Mouse (Mus musculus): Measurements from ENCODE around the gene Myom1. TPM values are rescaled to one million over a fixed set of nuclear protein-coding genes. Genes with fewer than 3 reads are reported as not detected.

Gene Myom1
- polyA plus RNA-seq, 1 experiment from 2014 or later, result 1.3 TPM

DNA sequence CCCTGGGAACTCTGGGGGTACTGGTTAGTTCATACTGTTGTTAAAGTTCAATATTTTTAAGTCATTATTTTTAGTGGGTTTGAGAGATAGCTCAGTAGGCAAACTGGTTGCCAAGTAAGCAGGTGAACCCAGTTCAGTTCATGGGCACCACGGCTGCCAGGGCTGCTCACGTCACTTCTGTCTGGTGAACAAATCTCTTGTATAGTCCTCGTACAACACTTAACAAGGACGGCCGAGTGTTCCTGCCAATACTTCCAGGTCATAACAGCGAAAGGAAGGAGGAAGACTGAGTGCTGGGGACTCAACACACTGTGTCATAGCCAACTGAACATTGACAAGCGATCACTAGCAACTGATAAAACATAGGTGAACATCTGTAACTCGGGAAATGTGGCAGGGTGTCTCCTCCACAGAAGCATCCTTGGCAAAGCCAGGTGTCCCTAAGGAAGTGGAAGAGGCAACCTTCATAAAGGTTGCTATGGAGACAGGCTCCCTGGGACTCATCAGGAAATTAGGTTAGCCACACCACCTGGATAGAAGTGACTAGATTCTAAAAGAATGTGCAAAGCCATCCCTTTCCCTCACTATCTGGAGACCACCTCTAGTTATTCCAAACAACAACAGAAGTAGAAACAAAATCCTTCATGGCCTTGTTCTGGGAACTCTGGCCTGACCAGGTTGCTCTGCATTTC lies 52.9 kb downstream of the Myom1 start:
- no peaks in the 10 kb centered on the region for H3K27me3 ChIP-seq (replicated peaks)
- no peak overlapping the region for H3K4me3 ChIP-seq
- H3K9ac ChIP-seq, result no peak overlapping the region
- no peaks in the 10 kb centered on the region for H3K36me3 ChIP-seq (replicated peaks)
- H3K4me1 ChIP-seq, result no peaks in the 10 kb centered on the region
- ATAC-seq (replicated peaks), result no peak
- H3K9me3 ChIP-seq, result no peaks in the 10 kb centered on the region
- H3K27ac ChIP-seq, result no peak overlapping the region
- WGBS, result 81% methylated on average over 8 of the region's 8 CpGs
- no peak overlapping the region for H3K4me2 ChIP-seq

DNA sequence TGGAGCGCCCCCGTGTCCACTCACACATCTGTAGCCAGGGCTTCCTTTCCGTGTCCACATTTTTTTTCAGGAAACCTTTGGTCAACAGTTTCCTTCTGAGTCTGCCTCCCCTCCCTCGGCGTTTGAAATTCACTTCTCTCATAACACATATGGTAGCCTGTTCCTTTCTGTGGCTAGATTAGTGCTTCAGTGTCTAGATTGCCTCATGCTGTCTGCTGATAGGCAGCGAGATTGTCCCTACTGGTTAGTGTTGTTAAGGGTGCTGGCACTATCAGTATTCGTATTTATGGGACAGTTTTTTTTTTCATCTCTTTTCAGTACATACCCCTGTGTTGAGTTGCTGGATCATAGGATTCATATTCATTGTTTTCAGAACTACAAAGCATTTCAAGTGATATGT lies 54.0 kb downstream of the Myom1 start:
- no peak overlapping the region for H3K9ac ChIP-seq
- H3K4me2 ChIP-seq, result no peak overlapping the region
- H3K27me3 ChIP-seq (replicated peaks), result no peaks in the 10 kb centered on the region
- no peak for ATAC-seq (replicated peaks)
- no peak overlapping the region for H3K27ac ChIP-seq
- no peak overlapping the region for H3K4me3 ChIP-seq
- WGBS, result 78% methylated on average over 7 of the region's 7 CpGs
- H3K4me1 ChIP-seq, result no peaks in the 10 kb centered on the region
- no peaks in the 10 kb centered on the region for H3K36me3 ChIP-seq (replicated peaks)
- no peaks in the 10 kb centered on the region for H3K9me3 ChIP-seq

DNA sequence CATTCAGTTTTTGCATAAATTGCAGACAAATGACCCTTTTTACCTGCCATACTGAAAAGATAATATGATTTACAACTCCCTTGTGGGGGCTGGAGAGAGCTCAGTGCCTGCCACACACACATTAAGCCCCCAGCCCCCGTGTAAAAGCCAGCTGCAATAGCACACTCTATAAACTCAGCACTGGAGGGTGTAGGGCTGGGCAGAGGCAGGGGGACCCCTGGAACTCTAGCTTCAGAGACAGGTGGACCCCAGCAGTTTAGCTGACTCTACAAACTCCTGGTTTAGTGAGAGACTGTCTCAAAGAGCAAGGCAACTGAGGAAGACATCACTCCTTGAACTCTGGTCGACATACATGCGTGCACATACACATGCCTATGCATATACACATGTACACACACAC lies 55.3 kb downstream of the Myom1 start:
- 79% methylated on average over 3 of the region's 3 CpGs for WGBS
- Histone ChIP-seq H3K27ac (no peak overlapping the region), H3K4me1 (no peaks in the 10 kb centered on the region), H3K4me2 (no peak overlapping the region), H3K27me3 (replicated peaks) (no peaks in the 10 kb centered on the region), H3K9ac (no peak overlapping the region), H3K36me3 (replicated peaks) (no peaks in the 10 kb centered on the region), H3K9me3 (no peaks in the 10 kb centered on the region), H3K4me3 (no peak overlapping the region)
- no peak for ATAC-seq (replicated peaks)

DNA sequence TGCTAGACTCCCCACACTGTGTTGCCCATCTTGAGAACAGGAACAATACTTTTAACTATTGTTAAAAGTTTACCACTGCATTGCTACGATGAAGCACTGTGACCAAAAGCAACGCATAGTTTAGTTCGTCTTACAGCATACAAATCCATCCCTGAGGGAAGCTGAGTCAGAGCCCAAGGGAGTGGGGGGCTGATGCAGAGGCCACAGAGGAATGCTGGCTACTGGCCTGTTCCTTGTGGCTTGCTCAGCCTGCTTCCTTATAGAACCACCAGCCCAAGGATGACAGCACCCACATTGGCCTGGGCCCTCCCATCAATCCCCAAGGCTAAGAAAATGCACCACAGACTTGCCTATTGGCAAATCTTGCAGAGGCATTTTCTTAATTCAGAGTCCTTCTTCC lies 56.8 kb downstream of the Myom1 start:
- Histone ChIP-seq H3K4me2 (no peak overlapping the region), H3K27ac (no peak overlapping the region), H3K36me3 (replicated peaks) (no peaks in the 10 kb centered on the region), H3K4me1 (no peaks in the 10 kb centered on the region), H3K9me3 (no peaks in the 10 kb centered on the region), H3K9ac (no peak overlapping the region), H3K4me3 (no peak overlapping the region), H3K27me3 (replicated peaks) (no peaks in the 10 kb centered on the region)
- 89% methylated on average over 3 of the region's 3 CpGs for WGBS
- ATAC-seq (replicated peaks), result no peak

DNA sequence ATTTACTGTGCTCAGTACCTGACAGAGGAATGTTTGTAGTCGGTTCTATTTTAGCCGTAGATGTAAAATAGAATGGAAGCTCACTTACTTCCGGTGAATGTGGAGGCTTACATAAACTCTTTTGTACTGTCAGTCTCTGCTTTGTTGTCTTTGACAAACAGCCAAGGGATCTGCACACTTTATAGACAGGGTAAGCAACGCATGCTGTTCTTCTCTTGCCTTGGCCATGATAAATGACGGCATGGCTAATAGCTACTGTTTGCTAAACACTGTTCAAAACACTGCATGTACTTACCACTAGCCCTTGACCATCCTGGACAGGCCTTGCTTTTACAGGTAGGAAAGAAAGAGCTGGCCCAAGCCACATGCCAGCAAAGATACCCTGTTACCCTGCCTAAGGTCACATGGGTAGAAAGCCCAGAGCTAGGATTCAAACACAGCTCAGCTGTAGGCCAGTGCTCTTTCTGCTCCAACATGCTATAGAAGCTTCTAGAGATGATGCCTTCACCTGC lies 59.7 kb downstream of the Myom1 start:
- Histone ChIP-seq H3K36me3 (replicated peaks) (no peaks in the 10 kb centered on the region), H3K27ac (no peak overlapping the region), H3K9ac (no peak overlapping the region), H3K27me3 (replicated peaks) (no peaks in the 10 kb centered on the region), H3K4me2 (no peak overlapping the region), H3K4me1 (no peaks in the 10 kb centered on the region), H3K9me3 (no peaks in the 10 kb centered on the region), H3K4me3 (no peak overlapping the region)
- no peak for ATAC-seq (replicated peaks)
- 55% methylated on average over 5 of the region's 5 CpGs for WGBS

DNA sequence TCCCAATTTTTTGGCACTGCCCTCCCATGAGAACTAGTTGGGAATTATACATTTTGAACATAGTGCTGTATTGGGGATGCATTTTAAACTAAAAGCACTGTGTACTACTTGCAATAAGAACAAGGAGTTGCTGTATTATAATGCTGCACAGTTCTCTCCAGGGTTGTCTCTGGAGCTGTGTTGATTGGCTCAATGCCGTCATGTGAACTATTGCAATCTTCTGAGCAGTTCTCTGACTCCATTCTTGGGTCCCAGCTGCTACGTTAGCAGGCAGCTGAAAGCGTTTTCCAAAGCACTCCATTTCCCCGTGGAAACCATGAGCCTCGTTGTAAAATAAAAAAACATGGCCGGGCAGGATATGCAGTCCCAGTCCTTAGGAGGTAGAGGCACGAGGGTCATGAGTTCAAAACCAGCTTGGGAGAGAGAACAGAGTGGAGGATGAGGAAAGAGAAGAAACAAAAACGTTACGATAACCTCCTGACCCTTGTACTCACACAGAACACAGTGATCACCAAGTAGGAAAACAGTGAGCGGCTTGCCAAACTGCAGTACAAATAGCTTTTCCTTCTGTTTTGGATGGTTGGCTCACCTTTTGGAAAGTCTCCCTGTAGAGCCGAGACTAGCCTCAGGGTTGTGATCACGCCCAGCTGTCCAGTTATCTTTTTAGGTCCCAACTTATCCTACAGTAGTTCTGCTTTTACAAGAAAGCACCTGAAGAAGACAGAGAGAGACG lies 60.6 kb downstream of the Myom1 start:
- no peaks in the 10 kb centered on the region for H3K4me1 ChIP-seq
- no peaks in the 10 kb centered on the region for H3K36me3 ChIP-seq (replicated peaks)
- 77% methylated on average over 13 of the region's 13 CpGs for WGBS
- no peak overlapping the region for H3K4me3 ChIP-seq
- H3K9me3 ChIP-seq, result no peaks in the 10 kb centered on the region
- no peak overlapping the region for H3K9ac ChIP-seq
- no peak overlapping the region for H3K27ac ChIP-seq
- no peaks in the 10 kb centered on the region for H3K27me3 ChIP-seq (replicated peaks)
- ATAC-seq (replicated peaks), result no peak
- H3K4me2 ChIP-seq, result no peak overlapping the region

DNA sequence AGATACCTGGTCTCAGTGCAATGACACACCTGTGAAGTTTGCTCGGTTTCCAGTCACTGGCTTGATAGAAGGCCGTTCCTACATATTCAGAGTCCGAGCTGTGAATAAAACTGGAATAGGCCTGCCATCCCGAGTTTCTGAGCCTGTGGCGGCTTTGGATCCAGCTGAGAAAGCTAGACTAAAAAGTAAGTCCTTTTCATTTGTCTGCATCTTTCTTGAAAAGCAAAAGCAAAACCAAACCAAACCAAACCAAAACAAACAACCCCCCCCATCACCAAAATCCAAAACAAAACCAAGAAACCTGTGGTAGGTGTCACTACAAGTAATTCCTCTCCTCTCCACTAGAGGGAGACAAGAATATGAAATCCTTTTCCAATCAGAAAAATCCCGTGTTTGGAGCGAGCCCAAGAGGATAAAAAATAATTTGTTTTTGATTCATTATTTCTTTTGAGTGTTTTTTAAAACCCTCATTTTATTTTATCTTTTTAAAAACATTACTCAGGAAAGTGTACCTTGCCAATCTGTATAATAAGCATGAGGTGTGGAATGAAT lies 62.1 kb downstream of the Myom1 start:
- H3K4me1 ChIP-seq, result no peaks in the 10 kb centered on the region
- H3K9ac ChIP-seq, result no peak overlapping the region
- H3K4me2 ChIP-seq, result no peak overlapping the region
- no peaks in the 10 kb centered on the region for H3K9me3 ChIP-seq
- ATAC-seq (replicated peaks), result no peak
- no peaks in the 10 kb centered on the region for H3K36me3 ChIP-seq (replicated peaks)
- H3K27me3 ChIP-seq (replicated peaks), result no peaks in the 10 kb centered on the region
- 62% methylated on average over 7 of the region's 7 CpGs for WGBS
- no peak overlapping the region for H3K27ac ChIP-seq
- no peak overlapping the region for H3K4me3 ChIP-seq

DNA sequence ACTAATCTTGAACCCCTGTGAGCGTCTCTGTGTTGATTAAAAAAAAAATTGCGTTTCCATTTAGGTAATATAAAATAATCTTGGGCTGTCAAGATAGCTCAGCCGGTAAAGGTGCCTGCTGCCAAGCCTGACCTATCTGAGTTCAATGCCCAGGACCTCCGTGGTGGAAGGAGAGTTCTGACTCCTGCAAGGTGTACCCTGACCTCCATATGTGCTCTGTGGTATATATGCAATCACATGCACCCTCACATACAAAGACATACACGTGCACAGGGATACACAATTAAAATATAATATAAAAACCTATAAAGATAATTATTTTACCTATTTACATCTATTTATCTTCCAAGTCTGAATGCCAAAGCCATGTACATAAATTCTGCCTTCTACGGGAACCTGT lies 62.7 kb downstream of the Myom1 start:
- no peak overlapping the region for H3K4me2 ChIP-seq
- no peak overlapping the region for H3K27ac ChIP-seq
- no peaks in the 10 kb centered on the region for H3K4me1 ChIP-seq
- H3K9me3 ChIP-seq, result no peaks in the 10 kb centered on the region
- H3K4me3 ChIP-seq, result no peak overlapping the region
- ATAC-seq (replicated peaks), result no peak
- WGBS, result 73% methylated on average over 6 of the region's 6 CpGs
- no peak overlapping the region for H3K9ac ChIP-seq
- H3K36me3 ChIP-seq (replicated peaks), result no peaks in the 10 kb centered on the region
- no peaks in the 10 kb centered on the region for H3K27me3 ChIP-seq (replicated peaks)

DNA sequence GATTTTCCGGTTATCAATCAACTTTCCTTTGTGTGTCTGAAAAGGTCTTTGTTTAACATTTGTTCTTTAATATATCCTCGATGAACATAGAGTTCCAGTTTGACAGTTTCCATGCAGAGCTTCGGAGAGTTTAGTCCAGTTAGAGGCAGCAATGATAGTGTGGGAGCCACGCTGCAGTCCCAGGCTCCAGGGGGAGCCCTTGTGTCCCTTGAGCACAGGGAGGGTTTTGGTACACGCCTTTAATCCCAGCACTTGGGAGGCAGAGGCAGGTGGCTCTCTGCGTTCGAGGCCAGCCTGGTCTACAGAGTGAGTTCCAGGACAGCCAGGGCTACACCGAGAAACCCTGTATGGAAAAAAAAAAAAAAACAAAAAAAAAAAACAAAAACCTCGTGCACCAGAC lies 66.7 kb downstream of the Myom1 start:
- Histone ChIP-seq H3K9ac (no peak overlapping the region), H3K36me3 (replicated peaks) (no peaks in the 10 kb centered on the region), H3K9me3 (no peaks in the 10 kb centered on the region), H3K4me2 (no peak overlapping the region), H3K4me1 (no peaks in the 10 kb centered on the region), H3K27ac (no peak overlapping the region), H3K4me3 (no peak overlapping the region), H3K27me3 (replicated peaks) (no peaks in the 10 kb centered on the region)
- WGBS, result 77% methylated on average over 9 of the region's 9 CpGs
- no peak for ATAC-seq (replicated peaks)

DNA sequence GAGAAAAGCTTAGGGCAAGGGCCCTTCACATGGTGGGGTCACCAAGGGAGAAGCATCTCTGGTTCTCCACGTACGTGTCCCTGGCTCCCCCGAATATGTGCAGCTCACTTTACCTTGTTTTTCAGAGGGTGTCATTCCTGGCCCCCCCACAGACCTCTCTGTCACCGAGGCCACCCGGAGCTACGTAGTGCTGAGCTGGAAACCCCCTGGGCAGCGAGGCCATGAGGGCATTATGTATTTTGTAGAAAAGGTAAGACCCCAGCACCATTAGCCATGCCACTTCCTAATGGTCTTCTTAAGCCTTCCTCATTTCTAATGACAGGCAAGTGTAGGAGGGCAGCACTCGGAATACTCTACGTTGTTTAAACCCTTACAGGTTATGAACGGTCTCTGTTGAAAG lies 69.5 kb downstream of the Myom1 start:
- ATAC-seq (replicated peaks), result no peak
- Histone ChIP-seq H3K9me3 (no peaks in the 10 kb centered on the region), H3K27ac (no peak overlapping the region), H3K4me1 (no peaks in the 10 kb centered on the region), H3K4me3 (no peak overlapping the region), H3K9ac (no peak overlapping the region), H3K36me3 (replicated peaks) (no peaks in the 10 kb centered on the region), H3K27me3 (replicated peaks) (no peaks in the 10 kb centered on the region), H3K4me2 (no peak overlapping the region)
- WGBS, result 89% methylated on average over 10 of the region's 10 CpGs

DNA sequence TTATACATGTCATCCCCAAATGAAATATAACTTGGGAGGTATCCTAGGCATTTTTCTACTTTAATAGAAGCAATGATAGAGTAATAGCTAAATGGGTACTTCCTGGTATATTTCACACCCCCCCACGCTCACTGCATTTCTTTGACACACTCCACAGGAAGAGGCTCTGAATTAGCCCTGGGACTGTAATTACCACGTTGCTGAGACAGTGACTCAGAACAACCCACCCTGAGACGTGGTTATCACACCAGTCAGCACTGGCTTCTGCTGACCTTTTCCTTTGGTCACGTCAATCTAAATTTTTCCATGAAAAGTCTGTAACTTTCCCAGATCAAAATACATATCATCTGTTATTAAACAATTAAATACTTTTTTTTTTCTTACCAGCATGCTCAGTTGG lies 72.0 kb downstream of the Myom1 start:
- Histone ChIP-seq H3K9me3 (no peaks in the 10 kb centered on the region), H3K9ac (no peak overlapping the region), H3K27ac (no peak overlapping the region), H3K4me3 (no peak overlapping the region), H3K4me1 (no peaks in the 10 kb centered on the region), H3K36me3 (replicated peaks) (no peaks in the 10 kb centered on the region), H3K4me2 (no peak overlapping the region), H3K27me3 (replicated peaks) (no peaks in the 10 kb centered on the region)
- ATAC-seq (replicated peaks), result no peak
- 70% methylated on average over 4 of the region's 4 CpGs for WGBS

DNA sequence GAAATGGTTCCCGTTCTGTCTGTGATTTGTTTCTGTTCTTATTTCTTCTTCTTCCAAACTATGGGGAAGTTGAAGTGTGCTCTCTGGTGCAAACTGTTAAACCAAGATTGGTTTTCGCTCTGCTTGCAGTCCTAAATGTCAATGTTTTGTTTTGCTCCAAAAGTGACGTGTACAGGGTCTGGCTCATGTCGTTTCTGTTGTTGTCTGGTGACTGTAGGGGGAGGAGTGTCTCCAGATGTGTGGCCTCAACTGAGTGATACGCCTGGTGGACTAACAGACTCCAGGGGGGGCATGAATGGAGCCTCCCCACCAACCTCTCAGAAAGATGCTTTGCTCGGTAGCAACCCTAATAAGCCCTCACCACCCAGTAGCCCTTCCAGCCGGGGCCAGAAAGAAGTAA lies 79.6 kb downstream of the Myom1 start:
- no peak overlapping the region for H3K27ac ChIP-seq
- no peak overlapping the region for H3K4me3 ChIP-seq
- no peak overlapping the region for H3K4me2 ChIP-seq
- no peaks in the 10 kb centered on the region for H3K27me3 ChIP-seq (replicated peaks)
- H3K9ac ChIP-seq, result no peak overlapping the region
- 72% methylated on average over 7 of the region's 7 CpGs for WGBS
- no peak for ATAC-seq (replicated peaks)
- no peaks in the 10 kb centered on the region for H3K4me1 ChIP-seq
- no peaks in the 10 kb centered on the region for H3K9me3 ChIP-seq
- no peaks in the 10 kb centered on the region for H3K36me3 ChIP-seq (replicated peaks)

DNA sequence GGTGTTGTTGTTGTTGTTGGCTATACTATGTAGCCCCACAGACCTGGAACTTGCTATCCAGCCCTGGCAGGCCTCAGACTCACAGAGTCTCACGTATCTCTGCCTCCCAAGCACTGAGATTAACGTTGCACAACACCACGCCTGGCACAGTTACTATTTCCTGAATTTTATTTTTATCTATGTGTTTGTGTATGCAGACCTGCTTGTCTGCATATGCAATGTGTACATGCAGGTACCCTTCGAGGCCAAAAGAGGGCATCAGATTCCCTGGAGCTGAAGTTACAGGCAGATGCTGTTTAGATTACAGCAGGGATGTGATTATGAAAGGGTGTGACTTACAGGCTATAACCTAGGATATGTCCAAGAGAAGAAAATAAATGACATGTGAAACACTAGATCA lies 84.5 kb downstream of the Myom1 start:
- no peaks in the 10 kb centered on the region for H3K27me3 ChIP-seq (replicated peaks)
- no peak for ATAC-seq (replicated peaks)
- H3K4me2 ChIP-seq, result no peak overlapping the region
- no peaks in the 10 kb centered on the region for H3K4me1 ChIP-seq
- H3K4me3 ChIP-seq, result no peak overlapping the region
- no peak overlapping the region for H3K9ac ChIP-seq
- WGBS, result 91% methylated on average over 4 of the region's 4 CpGs
- no peaks in the 10 kb centered on the region for H3K36me3 ChIP-seq (replicated peaks)
- no peaks in the 10 kb centered on the region for H3K9me3 ChIP-seq
- no peak overlapping the region for H3K27ac ChIP-seq
